Mouse (Mus musculus) lung, postnatal 14 days (tissue): ENCODE results near the gene Ggt5.

Experiments
- DNase-seq: peaks from one replicate; pipeline ENCODE4 v3.0.0; 2021

The Ggt5 gene

GRCm38 (mm10) chr10:75661381-75661780 lies 72.2 kb downstream of the Ggt5 start:
- no peak for DNase-seq

GRCm38 (mm10) chr10:75661876-75662275 lies 72.7 kb downstream of the Ggt5 start:
- no peak for DNase-seq

- no peak for DNase-seq
These were observed 73.4 kb downstream of the Ggt5 start for GRCm38 (mm10) chr10:75662575-75662974.

DNA sequence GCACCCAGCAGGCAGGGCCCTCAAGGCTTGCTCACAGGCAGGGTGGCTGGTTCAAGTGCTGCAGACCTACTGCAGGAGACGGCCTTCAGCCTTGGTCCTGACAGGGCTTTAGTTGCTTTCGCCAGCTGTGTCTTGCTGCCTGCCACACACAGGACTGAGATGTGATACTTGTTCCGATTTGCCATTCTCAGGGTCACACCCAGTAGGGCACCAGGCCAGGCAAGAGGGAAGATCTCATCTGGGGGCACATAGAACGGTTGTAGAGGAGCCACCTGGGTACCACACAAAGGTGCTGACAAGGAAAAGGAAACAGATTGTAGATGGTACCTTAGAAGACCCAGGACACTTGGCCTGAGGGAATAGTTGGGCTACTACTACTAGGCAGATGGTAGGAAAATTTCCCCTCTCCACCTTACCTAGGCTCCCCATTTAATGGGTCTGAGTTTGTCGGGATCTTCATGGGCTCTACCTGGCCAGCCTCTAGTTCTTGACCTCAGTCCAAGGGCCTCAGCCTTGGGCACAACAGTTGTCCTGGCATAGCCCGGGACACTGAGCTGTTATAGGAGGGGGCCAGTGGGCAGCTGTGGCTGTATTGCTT lies 75.6 kb downstream of the Ggt5 start:
- DNase-seq: no peak

GRCm38 (mm10) chr10:75666451-75667030 lies 77.4 kb downstream of the Ggt5 start:
- DNase-seq: no peak
